Mouse (Mus musculus) lung, embryonic 14.5 days (tissue): ENCODE measurements at regions not wholly inside any gene's neighbourhood (a gene's known extent, or its start where the extent isn't known, plus 50 kb on each side); places are given as distances from the start of the nearest gene placed in this dataset.

ENCODE experiments used
- ATAC-seq: fragments of 200-750 bp; cut with Nextera tagmentation; 2 replicates; pipeline ENCODE4 v1.8.0; 2017; ENCODE audit warnings: mild to moderate bottlenecking, moderate TSS enrichment, moderate library complexity; ENCODE audit not compliant: insufficient read depth
- DNase-seq: peaks from one replicate; pipeline ENCODE4 v3.0.0-alpha.2; 2015
- H3K27ac ChIP-seq: fragments of 300-500 bp; sonication (generic); 2 replicates; pipeline ENCODE4 v1.5.1; 2014; ENCODE audit warnings: low read depth, mild to moderate bottlenecking, moderate library complexity
- H3K27me3 ChIP-seq: fragments of 300-500 bp; sonication (generic); 2 replicates; pipeline ENCODE4 v1.6.1; 2014; ENCODE audit warnings: low read length, control low read depth; ENCODE audit not compliant: insufficient read depth
- H3K36me3 ChIP-seq: fragments of 300-500 bp; sonication (generic); 2 replicates; pipeline ENCODE4 v1.6.1; 2014; ENCODE audit warnings: control low read depth; ENCODE audit not compliant: insufficient read depth
- H3K4me1 ChIP-seq: fragments of 300-500 bp; sonication (generic); 2 replicates; pipeline ENCODE4 v1.6.1; 2014; ENCODE audit warnings: antibody characterized with exemption, control low read depth; ENCODE audit not compliant: insufficient read depth
- H3K4me2 ChIP-seq: fragments of 300-500 bp; sonication (generic); 2 replicates; pipeline ENCODE4 v1.6.1; 2014; ENCODE audit warnings: mild to moderate bottlenecking
- H3K4me3 ChIP-seq: fragments of 300-500 bp; sonication (generic); 2 replicates; pipeline ENCODE4 v1.5.1; 2014; ENCODE audit warnings: low read depth, low read length
- H3K9ac ChIP-seq: fragments of 300-500 bp; sonication (generic); 2 replicates; pipeline ENCODE4 v1.6.1; 2014
- H3K9me3 ChIP-seq: fragments of 300-500 bp; sonication (generic); 2 replicates; pipeline ENCODE4 v1.6.1; 2016; ENCODE audit warnings: low read depth, low read length, control low read depth
- CTCF ChIP-seq: IDR thresholded peaks from 2 replicates; pipeline ENCODE4 v1.5.1; 2016; ENCODE audit warnings: antibody characterized with exemption, low read depth
- WGBS: fragments of 180-500 bp; shearing (Covaris S2); extraction: QIAGEN DNeasy Blood & Tissue Kit; methylation state at CpG from one replicate; pipeline ENCODE4 v1.1.7; 2014; 5-methylcytosine and 5-hydroxymethylcytosine counted together

DNA sequence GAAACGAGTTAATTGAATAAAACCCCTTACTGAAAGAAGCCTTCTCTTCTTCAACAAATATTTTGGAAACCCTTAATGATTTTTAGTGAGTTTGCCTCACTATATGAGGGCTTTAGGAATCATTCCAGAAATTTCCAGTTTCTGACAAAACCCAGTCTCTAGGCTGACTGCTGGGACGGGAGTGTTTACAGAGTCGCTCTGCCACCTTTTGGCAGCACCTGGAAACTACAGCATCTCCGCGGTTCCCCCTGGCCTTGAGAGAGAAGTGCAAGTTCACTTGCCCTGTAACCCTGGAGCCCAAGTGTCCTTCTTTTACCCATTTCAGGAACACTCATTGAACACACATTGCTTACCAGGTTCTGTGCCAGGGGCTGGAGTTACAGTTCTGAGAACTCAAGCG, 171.4 kb upstream of the Gpr101 start:
- Histone ChIP-seq H3K9ac (no peak overlapping the region), H3K27ac (no peak overlapping the region), H3K9me3 (no peaks in the 10 kb centered on the region), H3K4me3 (no peak overlapping the region), H3K4me1 (no peaks in the 10 kb centered on the region), H3K27me3 (no peaks in the 10 kb centered on the region), H3K36me3 (no peaks in the 10 kb centered on the region), H3K4me2 (no peak overlapping the region)
- ATAC-seq: peak; percentile 38; the same call in 1 of the 2 replicates
- DNase-seq: peak; percentile 69
- TF ChIP-seq CTCF: peak; percentile 63
- WGBS: 20% methylated on average over 6 of the region's 6 CpGs

DNA sequence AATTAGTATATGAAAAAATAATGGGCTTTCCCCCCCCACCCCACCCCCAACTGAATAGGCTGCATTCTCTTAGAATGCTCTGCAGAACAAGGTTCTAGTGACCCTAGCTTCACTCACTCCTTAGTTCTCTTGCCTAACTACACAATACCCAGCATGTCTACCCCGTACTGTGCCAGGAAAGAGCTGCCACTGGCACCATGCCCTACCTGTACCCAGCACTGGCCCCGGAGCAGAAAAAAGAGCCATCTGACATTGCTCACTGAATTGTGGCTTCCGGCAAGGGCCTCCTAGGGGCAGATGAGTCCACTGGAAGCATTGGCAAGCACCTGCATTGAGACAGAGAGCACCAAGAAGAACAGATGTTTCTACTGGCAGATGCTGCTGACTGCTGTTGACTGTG, 156.0 kb upstream of the Gpr101 start:
- DNase-seq (no peak), ATAC-seq (no peak)
- Histone ChIP-seq H3K36me3 (no peaks in the 10 kb centered on the region), H3K9me3 (no peaks in the 10 kb centered on the region), H3K27ac (no peak overlapping the region), H3K4me3 (no peak overlapping the region), H3K9ac (no peak overlapping the region), H3K4me1 (no peaks in the 10 kb centered on the region), H3K4me2 (no peak overlapping the region), H3K27me3 (no peaks in the 10 kb centered on the region)
- TF ChIP-seq CTCF: no peak
- WGBS: 76% methylated on average over 3 of the region's 3 CpGs

DNA sequence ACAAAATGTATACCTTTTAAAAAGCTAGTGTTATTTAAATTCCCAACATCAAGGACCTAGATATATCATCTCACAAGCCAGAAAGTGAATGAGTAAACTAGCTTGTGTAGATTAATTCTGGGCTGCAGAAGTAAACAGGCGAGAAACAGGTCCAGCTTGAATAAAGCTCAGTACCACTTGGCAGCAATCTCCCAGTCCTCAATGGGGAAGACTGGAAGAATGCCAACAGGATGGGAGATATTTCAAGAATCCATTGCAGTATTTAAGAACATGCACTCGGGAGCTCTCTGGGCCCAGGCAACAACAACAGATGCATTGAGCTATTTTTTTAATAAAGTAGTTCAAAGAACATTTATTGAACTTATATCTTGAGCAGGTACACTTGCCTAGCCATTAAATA, 152.5 kb upstream of the Gpr101 start:
- Histone ChIP-seq H3K27me3 (no peaks in the 10 kb centered on the region), H3K27ac (no peak overlapping the region), H3K9me3 (no peaks in the 10 kb centered on the region), H3K36me3 (no peaks in the 10 kb centered on the region), H3K4me2 (no peak overlapping the region), H3K4me1 (no peaks in the 10 kb centered on the region), H3K4me3 (no peak overlapping the region), H3K9ac (no peak overlapping the region)
- peak; percentile 82 for DNase-seq
- 0 out of 2 replicates have a peak, but pooled peaks have one; percentile 28 for ATAC-seq
- no peak for TF ChIP-seq CTCF
- 31% methylated on average over 2 of the region's 2 CpGs for WGBS

DNA sequence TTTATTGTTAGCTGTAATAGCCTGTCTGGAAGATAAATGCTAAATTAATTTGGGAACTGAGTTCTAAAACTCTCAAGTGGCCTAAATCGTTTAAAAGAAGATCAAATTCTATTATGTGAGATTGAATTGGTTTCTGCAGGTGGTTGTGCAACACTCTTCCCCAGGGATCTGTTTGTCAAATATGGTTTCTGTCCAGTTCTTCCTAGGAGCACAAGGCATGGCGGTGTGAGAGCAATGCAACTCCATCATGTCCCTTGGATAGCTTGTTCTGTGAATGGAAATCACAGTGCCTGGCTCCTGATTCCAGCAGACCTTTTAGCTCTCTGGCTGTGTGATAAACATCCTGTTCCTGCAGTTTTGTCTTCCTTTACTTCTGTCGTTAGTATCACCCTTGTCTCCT, 151.9 kb upstream of the Gpr101 start:
- ATAC-seq: no peak
- 38% methylated on average over 3 of the region's 3 CpGs for WGBS
- DNase-seq: peak; percentile 2
- TF ChIP-seq CTCF: no peak
- no peak overlapping the region for H3K9ac ChIP-seq
- H3K27me3 ChIP-seq: no peaks in the 10 kb centered on the region
- no peak overlapping the region for H3K4me3 ChIP-seq
- no peaks in the 10 kb centered on the region for H3K4me1 ChIP-seq
- H3K36me3 ChIP-seq: no peaks in the 10 kb centered on the region
- H3K4me2 ChIP-seq: no peak overlapping the region
- no peak overlapping the region for H3K27ac ChIP-seq
- no peaks in the 10 kb centered on the region for H3K9me3 ChIP-seq
